Mouse (Mus musculus): ENCODE results near the gene Homez. TPM values are rescaled to one million over a fixed set of nuclear protein-coding genes. Genes with fewer than 3 reads are reported as not detected.
A peak's percentile ranks its signal among the peaks of the same experiment; 100 is the strongest.

The Homez gene
- polyA plus RNA-seq, 1 experiment from 2014 or later: 4.5 TPM

- no peaks in the 10 kb centered on the region for H3K27me3 ChIP-seq (ENCODE audit: control insufficient read depth, insufficient read depth, low read length)
- no peak for ATAC-seq (ENCODE audit: low FRiP score, low TSS enrichment)
- H3K36me3 ChIP-seq (ENCODE audit: control insufficient read depth, insufficient read depth, low read length): peaks cover 6% of the 10 kb centered on the region; the same call in 1 of the 2 replicates
- no peaks in the 10 kb centered on the region for H3K9me3 ChIP-seq (ENCODE audit: control insufficient read depth, low read length)
- H3K9ac ChIP-seq (ENCODE audit: low read length): no peak overlapping the region
- no peaks in the 10 kb centered on the region for H3K4me1 ChIP-seq (replicated peaks; ENCODE audit: control insufficient read depth, insufficient read depth)
- no peak overlapping the region for H3K27ac ChIP-seq (replicated peaks)
- DNase-seq (ENCODE audit: low spot score): no peak
- no peak overlapping the region for H3K4me3 ChIP-seq (ENCODE audit: low read depth, low read length)
- TF ChIP-seq CTCF (IDR thresholded peaks at IDR 0.05; ENCODE audit: low read depth) (no peak), EP300 (optimal IDR thresholded peaks at IDR 0.05) (no peak)
- WGBS: 94% methylated on average over 9 of the region's 9 CpGs
- no peak overlapping the region for H3K4me2 ChIP-seq (replicated peaks; ENCODE audit: low read depth)
Observed at GRCm38 (mm10) chr14:54857891-54858290, 12.9 kb downstream of the Homez start.

GRCm38 (mm10) chr14:54856703-54857102 lies 14.1 kb downstream of the Homez start:
- Histone ChIP-seq H3K9ac (ENCODE audit: low read length) (no peak overlapping the region), H3K4me1 (replicated peaks; ENCODE audit: control insufficient read depth, insufficient read depth) (no peaks in the 10 kb centered on the region), H3K4me3 (ENCODE audit: low read depth, low read length) (no peak overlapping the region), H3K36me3 (ENCODE audit: control insufficient read depth, insufficient read depth, low read length) (peaks cover 6% of the 10 kb centered on the region; the same call in 1 of the 2 replicates), H3K27me3 (ENCODE audit: control insufficient read depth, insufficient read depth, low read length) (no peaks in the 10 kb centered on the region), H3K4me2 (replicated peaks; ENCODE audit: low read depth) (no peak overlapping the region), H3K27ac (replicated peaks) (no peak overlapping the region), H3K9me3 (ENCODE audit: control insufficient read depth, low read length) (no peaks in the 10 kb centered on the region)
- ATAC-seq (ENCODE audit: low FRiP score, low TSS enrichment) (no peak), DNase-seq (ENCODE audit: low spot score) (no peak)
- WGBS: 84% methylated on average over 7 of the region's 7 CpGs
- no peak for TF ChIP-seq CTCF (IDR thresholded peaks at IDR 0.05; ENCODE audit: low read depth)
- no peak for TF ChIP-seq EP300 (optimal IDR thresholded peaks at IDR 0.05)

GRCm38 (mm10) chr14:54855726-54856125 lies 15.0 kb downstream of the Homez start:
- TF ChIP-seq EP300 (optimal IDR thresholded peaks at IDR 0.05) (no peak), CTCF (IDR thresholded peaks at IDR 0.05; ENCODE audit: low read depth) (no peak)
- Histone ChIP-seq H3K36me3 (ENCODE audit: control insufficient read depth, insufficient read depth, low read length) (peaks cover 6% of the 10 kb centered on the region; the same call in 1 of the 2 replicates), H3K27me3 (ENCODE audit: control insufficient read depth, insufficient read depth, low read length) (no peaks in the 10 kb centered on the region), H3K4me1 (replicated peaks; ENCODE audit: control insufficient read depth, insufficient read depth) (no peaks in the 10 kb centered on the region), H3K4me2 (replicated peaks; ENCODE audit: low read depth) (no peak overlapping the region), H3K9ac (ENCODE audit: low read length) (no peak overlapping the region), H3K4me3 (ENCODE audit: low read depth, low read length) (no peak overlapping the region), H3K9me3 (ENCODE audit: control insufficient read depth, low read length) (no peaks in the 10 kb centered on the region), H3K27ac (replicated peaks) (no peak overlapping the region)
- DNase-seq (ENCODE audit: low spot score) (no peak), ATAC-seq (ENCODE audit: low FRiP score, low TSS enrichment) (no peak)
- 95% methylated on average over 3 of the region's 3 CpGs for WGBS

- TF ChIP-seq CTCF (IDR thresholded peaks at IDR 0.05; ENCODE audit: low read depth): peak; percentile 73
- no peak for TF ChIP-seq EP300 (optimal IDR thresholded peaks at IDR 0.05)
- WGBS: 1% methylated on average over 4 of the region's 4 CpGs
Observed at GRCm38 (mm10) chr14:54843461-54843860, 27.3 kb downstream of the Homez start.

GRCm38 (mm10) chr14:54823716-54824115 lies 47.0 kb downstream of the Homez start:
- Histone ChIP-seq H3K4me2 (replicated peaks; ENCODE audit: low read depth) (no peak overlapping the region), H3K27ac (replicated peaks) (no peak overlapping the region), H3K27me3 (ENCODE audit: control insufficient read depth, insufficient read depth, low read length) (no peaks in the 10 kb centered on the region), H3K4me1 (replicated peaks; ENCODE audit: control insufficient read depth, insufficient read depth) (no peaks in the 10 kb centered on the region), H3K9ac (ENCODE audit: low read length) (no peak overlapping the region), H3K4me3 (ENCODE audit: low read depth, low read length) (no peak overlapping the region), H3K36me3 (ENCODE audit: control insufficient read depth, insufficient read depth, low read length) (no peaks in the 10 kb centered on the region), H3K9me3 (ENCODE audit: control insufficient read depth, low read length) (no peaks in the 10 kb centered on the region)
- no peak for ATAC-seq (ENCODE audit: low FRiP score, low TSS enrichment)
- WGBS: 50% methylated on average over 1 of the region's 1 CpGs
- no peak for TF ChIP-seq EP300 (optimal IDR thresholded peaks at IDR 0.05)
- TF ChIP-seq CTCF (IDR thresholded peaks at IDR 0.05; ENCODE audit: low read depth): no peak
- DNase-seq (ENCODE audit: low spot score): no peak

More at GRCm38 (mm10) chr14:54843461-54843860, 27.3 kb downstream of the Homez start:
- H3K9ac ChIP-seq (ENCODE audit: low read length): no peak overlapping the region
- H3K9me3 ChIP-seq (ENCODE audit: control insufficient read depth, low read length): no peaks in the 10 kb centered on the region
- no peaks in the 10 kb centered on the region for H3K27me3 ChIP-seq (ENCODE audit: control insufficient read depth, insufficient read depth, low read length)
- H3K27ac ChIP-seq (replicated peaks): no peak overlapping the region
- no peak overlapping the region for H3K4me3 ChIP-seq (ENCODE audit: low read depth, low read length)
- DNase-seq (ENCODE audit: low spot score): no peak
- no peak overlapping the region; the same call in 1 of the 2 replicates for H3K4me2 ChIP-seq (replicated peaks; ENCODE audit: low read depth)
- no peak for ATAC-seq (ENCODE audit: low FRiP score, low TSS enrichment)
- H3K4me1 ChIP-seq (replicated peaks; ENCODE audit: control insufficient read depth, insufficient read depth): no peaks in the 10 kb centered on the region
- no peaks in the 10 kb centered on the region for H3K36me3 ChIP-seq (ENCODE audit: control insufficient read depth, insufficient read depth, low read length)

GRCm38 (mm10) chr14:54822301-54822700 lies 48.5 kb downstream of the Homez start:
- Histone ChIP-seq H3K27ac (replicated peaks) (no peak overlapping the region), H3K4me3 (ENCODE audit: low read depth, low read length) (no peak overlapping the region), H3K9me3 (ENCODE audit: control insufficient read depth, low read length) (no peaks in the 10 kb centered on the region), H3K9ac (ENCODE audit: low read length) (no peak overlapping the region), H3K4me1 (replicated peaks; ENCODE audit: control insufficient read depth, insufficient read depth) (no peaks in the 10 kb centered on the region), H3K27me3 (ENCODE audit: control insufficient read depth, insufficient read depth, low read length) (no peaks in the 10 kb centered on the region), H3K36me3 (ENCODE audit: control insufficient read depth, insufficient read depth, low read length) (no peaks in the 10 kb centered on the region), H3K4me2 (replicated peaks; ENCODE audit: low read depth) (no peak overlapping the region)
- ATAC-seq (ENCODE audit: low FRiP score, low TSS enrichment): no peak
- no peak for DNase-seq (ENCODE audit: low spot score)
- no peak for TF ChIP-seq CTCF (IDR thresholded peaks at IDR 0.05; ENCODE audit: low read depth)
- TF ChIP-seq EP300 (optimal IDR thresholded peaks at IDR 0.05): no peak
- WGBS: 62% methylated on average over 2 of the region's 2 CpGs
